8 mouse cellular contexts compared by ENCODE assay signal in the genomic region with DNA sequence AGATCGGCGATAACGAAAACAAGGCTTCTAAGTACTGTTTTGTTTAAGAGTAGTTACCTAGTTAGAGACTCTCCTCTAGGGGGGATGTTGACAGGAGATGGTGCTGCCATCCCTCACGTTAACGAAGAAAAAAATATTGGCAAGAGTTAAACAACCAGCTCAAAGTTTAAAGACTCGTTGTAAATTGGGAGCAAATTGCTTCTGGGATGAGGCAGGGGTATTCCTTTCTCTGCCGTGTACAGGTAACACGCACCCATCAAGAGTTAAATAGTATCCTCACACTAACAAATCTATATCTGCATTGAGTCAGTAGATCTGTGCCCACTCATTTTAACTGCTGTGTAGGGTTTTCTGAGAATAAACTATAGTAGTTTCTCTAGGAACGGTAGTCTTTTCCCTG. TPM values are rescaled to one million over a fixed set of nuclear protein-coding genes. Genes with fewer than 3 reads are reported as not detected.
DNase-seq lines count a peak whose midpoint lies in the region; ATAC-seq and TF ChIP-seq lines count a peak whose summit lies in the region.

No protein-coding gene starts in this region.

- no peak for DNase-seq in heart, adult 9 months (ENCODE audit: low spot score in 2 of 2)
- DNase-seq in forebrain, postnatal 0 days = no peak
- DNase-seq in liver, postnatal 0 days = no peak
- no peak for DNase-seq in yolk sac, embryonic 10.5 days (ENCODE audit: low spot score)
- DNase-seq in spleen, adult 18-20 months = no peak
- DNase-seq in adrenal gland, postnatal 36 days = no peak

- ATAC-seq in heart, embryonic 14.5 days (ENCODE audit: insufficient number of reproducible peaks, insufficient read depth, low FRiP score, low read depth) = no peak
- ATAC-seq in forebrain, postnatal 0 days = no peak
- ATAC-seq in liver, postnatal 0 days = no peak

- H3K9me3 ChIP-seq in heart, embryonic 14.5 days (ENCODE audit: control insufficient read depth, low read length) = no peaks in the 10 kb centered on the region
- H3K9me3 ChIP-seq in ES-Bruce4 (replicated peaks; ENCODE audit: control insufficient read depth, insufficient read depth, low read length, poor library complexity, severe bottlenecking) = peaks cover 4% of the 10 kb centered on the region
- H3K9me3 ChIP-seq in forebrain, postnatal 0 days (ENCODE audit: low read length) = no peaks in the 10 kb centered on the region
- no peaks in the 10 kb centered on the region for H3K9me3 ChIP-seq in liver, postnatal 0 days (ENCODE audit: low read length)

- no peak for TF ChIP-seq CTCF in ES-Bruce4 (IDR thresholded peaks at IDR 0.05; ENCODE audit: low read depth, low read length)
- no peak for TF ChIP-seq CTCF in forebrain, postnatal 0 days (IDR thresholded peaks at IDR 0.05; ENCODE audit: low read depth)
- no peak for TF ChIP-seq CTCF in liver, postnatal 0 days (IDR thresholded peaks at IDR 0.05; ENCODE audit: low read depth)

- no peak for TF ChIP-seq EP300 in ES-Bruce4 (IDR thresholded peaks at IDR 0.05; ENCODE audit: insufficient read depth, low read depth, low read length)
- no peak for TF ChIP-seq EP300 in liver, postnatal 0 days (IDR thresholded peaks at IDR 0.05; ENCODE audit: low read depth)

- peak overlapping the region; percentile 78 to 91 for H3K27ac ChIP-seq in heart, embryonic 14.5 days (replicated peaks in 1 of 2; ENCODE audit: control insufficient read depth in 1 of 2, insufficient read depth in 1 of 2, low read depth in 2 of 2, low read length in 2 of 2)
- peak overlapping the region; percentile 23; the same call in 1 of the 2 replicates for H3K27ac ChIP-seq in ES-Bruce4 (ENCODE audit: insufficient read depth, low read length)
- peak overlapping the region; percentile 83 for H3K27ac ChIP-seq in forebrain, postnatal 0 days (ENCODE audit: low read depth, low read length)
- peak overlapping the region; percentile 90 for H3K27ac ChIP-seq in liver, postnatal 0 days (ENCODE audit: low read depth)

- peak overlapping the region; percentile 87 for H3K4me2 ChIP-seq in heart, embryonic 14.5 days (ENCODE audit: low read length)
- peak overlapping the region; percentile 84 for H3K4me2 ChIP-seq in forebrain, postnatal 0 days (ENCODE audit: low read depth)
- peak overlapping the region; percentile 78 for H3K4me2 ChIP-seq in liver, postnatal 0 days (ENCODE audit: low read depth, low read length)

- no peak for TF ChIP-seq POLR2A in ES-Bruce4 (IDR thresholded peaks at IDR 0.05; ENCODE audit: insufficient read depth, low read length)

- H3K27me3 ChIP-seq in heart, embryonic 14.5 days (ENCODE audit: control insufficient read depth, insufficient read depth, low read length) = no peaks in the 10 kb centered on the region
- H3K27me3 ChIP-seq in ES-Bruce4 (ENCODE audit: control insufficient read depth, insufficient read depth, low read length, poor library complexity, severe bottlenecking) = no peaks in the 10 kb centered on the region
- H3K27me3 ChIP-seq in forebrain, postnatal 0 days (ENCODE audit: insufficient read depth, low read length) = no peaks in the 10 kb centered on the region
- H3K27me3 ChIP-seq in liver, postnatal 0 days (ENCODE audit: insufficient read depth, low read length) = no peaks in the 10 kb centered on the region

- peak overlapping the region; percentile 95 for H3K9ac ChIP-seq in heart, embryonic 14.5 days (ENCODE audit: low read length)
- H3K9ac ChIP-seq in ES-Bruce4 (ENCODE audit: low read depth, poor library complexity, severe bottlenecking) = peak overlapping the region; percentile 68
- peak overlapping the region; percentile 83 for H3K9ac ChIP-seq in forebrain, postnatal 0 days
- H3K9ac ChIP-seq in liver, postnatal 0 days (replicated peaks) = peak overlapping the region; percentile 85

- H3K4me3 ChIP-seq in heart, embryonic 14.5 days (ENCODE audit: control insufficient read depth in 1 of 2, insufficient read depth in 1 of 2, low read depth in 1 of 2, low read length in 2 of 2) = peak overlapping the region; percentile 77 to 96
- H3K4me3 ChIP-seq in ES-Bruce4 (ENCODE audit: low read depth, low read length) = peak overlapping the region; percentile 69
- peak overlapping the region; percentile 71 for H3K4me3 ChIP-seq in forebrain, postnatal 0 days (ENCODE audit: low read depth, low read length)
- H3K4me3 ChIP-seq in liver, postnatal 0 days (ENCODE audit: low read depth, low read length) = peak overlapping the region; percentile 87

- H3K36me3 ChIP-seq in heart, embryonic 14.5 days (ENCODE audit: control insufficient read depth, insufficient read depth, low read length) = peaks cover 28% of the 10 kb centered on the region
- peaks cover 36% of the 10 kb centered on the region for H3K36me3 ChIP-seq in ES-Bruce4 (ENCODE audit: control insufficient read depth, insufficient read depth, low read length, poor library complexity, severe bottlenecking)
- peaks cover 27% of the 10 kb centered on the region for H3K36me3 ChIP-seq in forebrain, postnatal 0 days (ENCODE audit: insufficient read depth)
- peaks cover 26% of the 10 kb centered on the region for H3K36me3 ChIP-seq in liver, postnatal 0 days (replicated peaks; ENCODE audit: insufficient read depth, low read length)

- H3K4me1 ChIP-seq in heart, embryonic 14.5 days (ENCODE audit: control insufficient read depth in 2 of 2, insufficient read depth in 2 of 2, low read length in 2 of 2) = peaks cover 0 to 10% of the 10 kb centered on the region in 2 experiments; a peak in 3 of 4 replicates
- no peaks in the 10 kb centered on the region for H3K4me1 ChIP-seq in ES-Bruce4 (ENCODE audit: control insufficient read depth, insufficient read depth, low read length)
- peaks cover 4% of the 10 kb centered on the region; the same call in 1 of the 2 replicates for H3K4me1 ChIP-seq in forebrain, postnatal 0 days (ENCODE audit: insufficient read depth)
- peaks cover 11% of the 10 kb centered on the region for H3K4me1 ChIP-seq in liver, postnatal 0 days (ENCODE audit: insufficient read depth)

- WGBS in heart, embryonic 14.5 days = 7% methylated on average over 9 of the region's 9 CpGs
- WGBS in forebrain, postnatal 0 days = 8% methylated on average over 9 of the region's 9 CpGs
- 6% methylated on average over 9 of the region's 9 CpGs for WGBS in liver, postnatal 0 days (ENCODE audit: insufficient replicate concordance)

RNA-seq across cellular contexts. Expression of gene Actl6a, which starts 3.3 kb away (rescaled TPM):
- polyA plus RNA-seq in heart, embryonic 14.5 days (2014; fragmentation: Nextera tagmentation; extraction: Ambion mirVana) = 83.9 and 89.5 TPM in 2 replicates
- 127 and 140 TPM in 2 replicates for polyA plus RNA-seq in ES-Bruce4 (2011; ENCODE audit: insufficient read depth, insufficient read length, low read depth, missing spikeins)
- total RNA-seq in forebrain, postnatal 0 days (2014; rRNA removed) = 34.5 and 43.6 TPM in 2 replicates
- 39.6 and 44.3 TPM in 2 replicates for polyA plus RNA-seq in forebrain, postnatal 0 days (2015; fragmentation: Nextera tagmentation; extraction: Ambion mirVana)
- 40.0 and 42.1 TPM in 2 replicates for polyA plus RNA-seq in liver, postnatal 0 days (2015; fragmentation: Nextera tagmentation; extraction: Ambion mirVana)
- 10 to 100 TPM; 43.1 to 50.6 TPM for total RNA-seq in adrenal gland, postnatal 36 days (2021)

RNA-seq across cellular contexts. Expression of gene Ndufb5, which starts 27.4 kb away (rescaled TPM):
- 643 and 662 TPM in 2 replicates for polyA plus RNA-seq in heart, embryonic 14.5 days (2014; fragmentation: Nextera tagmentation; extraction: Ambion mirVana)
- 166 TPM in 2 replicates for polyA plus RNA-seq in ES-Bruce4 (2011; ENCODE audit: insufficient read depth, insufficient read length, low read depth, missing spikeins)
- 389 and 418 TPM in 2 replicates for total RNA-seq in forebrain, postnatal 0 days (2014; rRNA removed)
- 338 and 406 TPM in 2 replicates for polyA plus RNA-seq in forebrain, postnatal 0 days (2015; fragmentation: Nextera tagmentation; extraction: Ambion mirVana)
- 235 and 240 TPM in 2 replicates for polyA plus RNA-seq in liver, postnatal 0 days (2015; fragmentation: Nextera tagmentation; extraction: Ambion mirVana)
- total RNA-seq in adrenal gland, postnatal 36 days (2021) = 100 to 1,000 TPM; 367 to 402 TPM

RNA-seq across cellular contexts. Expression of gene Mrpl47, which starts 28.0 kb away (rescaled TPM):
- polyA plus RNA-seq in heart, embryonic 14.5 days (2014; fragmentation: Nextera tagmentation; extraction: Ambion mirVana) = 30.2 and 34.3 TPM in 2 replicates
- polyA plus RNA-seq in ES-Bruce4 (2011; ENCODE audit: insufficient read depth, insufficient read length, low read depth, missing spikeins) = 42.2 and 48.8 TPM in 2 replicates
- 19.1 and 29.6 TPM in 2 replicates for total RNA-seq in forebrain, postnatal 0 days (2014; rRNA removed)
- polyA plus RNA-seq in forebrain, postnatal 0 days (2015; fragmentation: Nextera tagmentation; extraction: Ambion mirVana) = 30.3 and 34.3 TPM in 2 replicates
- polyA plus RNA-seq in liver, postnatal 0 days (2015; fragmentation: Nextera tagmentation; extraction: Ambion mirVana) = 15.2 and 18.2 TPM in 2 replicates
- total RNA-seq in adrenal gland, postnatal 36 days (2021) = 10 to 100 TPM; 29.6 to 36.2 TPM

Comparison
In these comparisons a context has a peak if more than half of its experiments do, and no peak if none do; other contexts are left out.
1. H3K27ac ChIP-seq: peak in every context shown above with its lines; median percentile 90 in liver, postnatal 0 days; 84 in heart, embryonic 14.5 days; 83 in forebrain, postnatal 0 days; 23 in ES-Bruce4.